Mouse (Mus musculus): ENCODE measurements around the gene Myzap. TPM values are rescaled to one million over a fixed set of nuclear protein-coding genes. Genes with fewer than 3 reads are reported as not detected.

Myzap gene
- total and polyA plus RNA-seq, 2 experiments from 2014 or later: 1.7 to 2.0 TPM

GRCm38 (mm10) chr9:71604914-71605635, 12.9 kb upstream of the Myzap start:
- ATAC-seq (no peak), DNase-seq (no peak)
- Histone ChIP-seq H3K36me3 (ENCODE audit: insufficient read depth) (no peaks in the 10 kb centered on the region), H3K4me3 (ENCODE audit: low read depth, low read length) (no peak overlapping the region), H3K4me1 (ENCODE audit: insufficient read depth) (no peaks in the 10 kb centered on the region), H3K9me3 (ENCODE audit: low read length) (no peaks in the 10 kb centered on the region), H3K4me2 (ENCODE audit: low read depth) (no peak overlapping the region), H3K27me3 (ENCODE audit: insufficient read depth, low read length) (no peaks in the 10 kb centered on the region), H3K27ac (ENCODE audit: low read depth, low read length) (no peak overlapping the region), H3K9ac (no peak overlapping the region)
- no peak for TF ChIP-seq CTCF (IDR thresholded peaks at IDR 0.05; ENCODE audit: low read depth)
- 38% methylated on average over 6 of the region's 6 CpGs for WGBS

DNA sequence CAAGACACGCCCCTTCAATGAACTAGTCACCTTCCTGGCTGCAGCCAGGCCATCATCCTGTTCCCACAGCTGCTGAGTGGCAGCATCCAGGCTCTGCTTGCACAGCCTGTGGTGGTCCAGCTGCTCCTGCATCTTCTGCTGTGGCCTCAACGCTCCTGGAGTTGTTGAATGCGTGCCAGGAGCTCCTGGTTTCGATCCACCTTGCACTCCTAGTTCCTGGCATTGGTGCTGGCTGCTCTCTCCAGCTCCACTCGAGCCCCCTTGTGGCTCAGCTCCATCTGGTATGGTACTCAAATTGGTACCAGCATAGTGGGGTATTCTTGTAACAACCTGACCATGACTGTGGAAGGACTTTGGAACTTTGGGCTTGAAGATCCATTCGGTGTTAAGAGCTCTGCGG, 7.7 kb upstream of the Myzap start:
- H3K36me3 ChIP-seq (ENCODE audit: insufficient read depth): no peaks in the 10 kb centered on the region
- no peak overlapping the region for H3K9ac ChIP-seq
- no peaks in the 10 kb centered on the region for H3K9me3 ChIP-seq (ENCODE audit: low read length)
- H3K27ac ChIP-seq (ENCODE audit: low read depth, low read length): no peak overlapping the region
- no peak overlapping the region for H3K4me2 ChIP-seq (ENCODE audit: low read depth)
- no peaks in the 10 kb centered on the region for H3K27me3 ChIP-seq (ENCODE audit: insufficient read depth, low read length)
- TF ChIP-seq CTCF (IDR thresholded peaks at IDR 0.05; ENCODE audit: low read depth): no peak
- WGBS: 71% methylated on average over 7 of the region's 7 CpGs
- ATAC-seq (no peak), DNase-seq (no peak)
- H3K4me3 ChIP-seq (ENCODE audit: low read depth, low read length): no peak overlapping the region
- H3K4me1 ChIP-seq (ENCODE audit: insufficient read depth): no peaks in the 10 kb centered on the region

GRCm38 (mm10) chr9:71596888-71597287, 4.7 kb upstream of the Myzap start:
- H3K4me3 ChIP-seq (ENCODE audit: low read depth, low read length): no peak overlapping the region
- DNase-seq (no peak), ATAC-seq (no peak)
- TF ChIP-seq CTCF (IDR thresholded peaks at IDR 0.05; ENCODE audit: low read depth): no peak
- no peak overlapping the region for H3K4me2 ChIP-seq (ENCODE audit: low read depth)
- H3K36me3 ChIP-seq (ENCODE audit: insufficient read depth): no peaks in the 10 kb centered on the region
- 83% methylated on average over 6 of the region's 6 CpGs for WGBS
- H3K9me3 ChIP-seq (ENCODE audit: low read length): no peaks in the 10 kb centered on the region
- no peak overlapping the region for H3K9ac ChIP-seq
- no peak overlapping the region for H3K27ac ChIP-seq (ENCODE audit: low read depth, low read length)
- no peaks in the 10 kb centered on the region for H3K27me3 ChIP-seq (ENCODE audit: insufficient read depth, low read length)
- H3K4me1 ChIP-seq (ENCODE audit: insufficient read depth): peaks cover 7% of the 10 kb centered on the region

DNA sequence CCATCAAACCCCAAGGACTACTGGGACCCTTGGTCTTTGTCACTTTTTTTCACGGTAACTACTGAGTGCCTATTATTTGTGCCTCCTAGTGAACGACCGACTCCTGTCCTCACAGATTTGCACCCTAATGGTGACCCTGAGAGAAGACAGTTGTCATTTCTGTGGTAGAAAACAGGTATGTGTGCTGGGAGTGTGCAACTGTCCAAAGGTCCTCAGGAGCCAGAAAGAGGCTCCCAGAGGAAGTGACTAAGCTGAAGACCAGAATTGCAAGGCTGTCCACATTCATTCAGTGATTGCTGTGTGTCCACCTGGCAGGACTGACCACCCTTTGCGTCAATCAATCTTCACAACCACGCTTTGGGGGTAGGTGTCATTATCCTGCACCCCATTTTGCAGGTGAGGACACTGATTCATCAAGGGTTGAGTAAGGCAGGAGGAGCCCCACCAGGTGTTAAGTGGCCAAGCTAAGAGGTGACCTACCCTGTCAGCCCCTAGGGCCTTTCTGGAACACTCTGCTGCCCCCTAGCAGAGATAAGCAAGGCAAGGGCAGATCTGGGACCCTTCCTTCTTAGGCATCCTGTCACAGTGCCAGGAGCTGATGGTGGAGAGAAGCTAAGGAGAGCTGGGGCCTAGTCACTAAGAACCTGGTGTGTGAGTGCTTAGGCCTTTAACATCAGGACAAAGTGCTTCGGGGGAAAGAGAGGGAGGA, 571 bp upstream of the Myzap start:
- no peak for TF ChIP-seq CTCF (IDR thresholded peaks at IDR 0.05; ENCODE audit: low read depth)

GRCm38 (mm10) chr9:71591106-71591505, 1.1 kb downstream of the Myzap start:
- Histone ChIP-seq H3K4me3 (ENCODE audit: low read depth, low read length) (no peak overlapping the region), H3K36me3 (ENCODE audit: insufficient read depth) (no peaks in the 10 kb centered on the region), H3K9me3 (ENCODE audit: low read length) (no peaks in the 10 kb centered on the region), H3K4me2 (ENCODE audit: low read depth) (no peak overlapping the region), H3K27me3 (ENCODE audit: insufficient read depth, low read length) (no peaks in the 10 kb centered on the region), H3K27ac (ENCODE audit: low read depth, low read length) (no peak overlapping the region), H3K4me1 (ENCODE audit: insufficient read depth) (peaks cover 7% of the 10 kb centered on the region), H3K9ac (no peak overlapping the region)
- DNase-seq (no peak), ATAC-seq (no peak)
- 79% methylated on average over 5 of the region's 5 CpGs for WGBS
- TF ChIP-seq CTCF (IDR thresholded peaks at IDR 0.05; ENCODE audit: low read depth): no peak

More for the DNA sequence above, 571 bp upstream of the Myzap start:
- Histone ChIP-seq H3K27me3 (ENCODE audit: insufficient read depth, low read length) (no peaks in the 10 kb centered on the region), H3K4me2 (ENCODE audit: low read depth) (peak overlapping the region; percentile 89), H3K4me3 (ENCODE audit: low read depth, low read length) (peak overlapping the region; percentile 54), H3K4me1 (ENCODE audit: insufficient read depth) (peaks cover 7% of the 10 kb centered on the region), H3K9me3 (ENCODE audit: low read length) (no peaks in the 10 kb centered on the region), H3K9ac (peak overlapping the region; percentile 59; the same call in 1 of the 2 replicates), H3K36me3 (ENCODE audit: insufficient read depth) (no peaks in the 10 kb centered on the region), H3K27ac (ENCODE audit: low read depth, low read length) (no peak overlapping the region)
- 33% methylated on average over 6 of the region's 6 CpGs for WGBS
- DNase-seq: no peak
- ATAC-seq: no peak

DNA sequence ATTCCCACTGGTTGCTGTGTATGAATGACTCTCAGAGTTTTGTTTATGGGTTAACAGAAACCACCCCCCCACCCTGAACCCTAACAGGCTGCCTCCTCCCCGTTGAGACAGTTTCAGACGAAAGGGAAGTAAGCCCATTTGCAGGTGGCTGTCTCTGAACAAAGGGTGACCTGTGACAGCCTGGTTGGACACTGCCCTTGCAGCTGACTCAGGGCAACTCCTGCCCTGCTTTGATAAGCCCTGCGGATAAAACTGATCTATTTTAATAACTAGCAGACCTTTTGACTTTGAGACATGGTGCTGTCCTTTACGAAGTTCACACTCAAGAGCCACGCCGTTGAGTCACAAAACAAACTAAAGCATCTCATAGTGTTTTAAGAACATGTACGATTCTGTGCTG, 2.4 kb downstream of the Myzap start:
- Histone ChIP-seq H3K27me3 (ENCODE audit: insufficient read depth, low read length) (no peaks in the 10 kb centered on the region), H3K27ac (ENCODE audit: low read depth, low read length) (no peak overlapping the region), H3K4me3 (ENCODE audit: low read depth, low read length) (no peak overlapping the region), H3K4me2 (ENCODE audit: low read depth) (no peak overlapping the region), H3K9me3 (ENCODE audit: low read length) (peaks cover 5% of the 10 kb centered on the region; the same call in 1 of the 2 replicates), H3K9ac (no peak overlapping the region), H3K4me1 (ENCODE audit: insufficient read depth) (peaks cover 7% of the 10 kb centered on the region), H3K36me3 (ENCODE audit: insufficient read depth) (no peaks in the 10 kb centered on the region)
- no peak for DNase-seq
- no peak for TF ChIP-seq CTCF (IDR thresholded peaks at IDR 0.05; ENCODE audit: low read depth)
- WGBS: 68% methylated on average over 7 of the region's 7 CpGs
- no peak for ATAC-seq

DNA sequence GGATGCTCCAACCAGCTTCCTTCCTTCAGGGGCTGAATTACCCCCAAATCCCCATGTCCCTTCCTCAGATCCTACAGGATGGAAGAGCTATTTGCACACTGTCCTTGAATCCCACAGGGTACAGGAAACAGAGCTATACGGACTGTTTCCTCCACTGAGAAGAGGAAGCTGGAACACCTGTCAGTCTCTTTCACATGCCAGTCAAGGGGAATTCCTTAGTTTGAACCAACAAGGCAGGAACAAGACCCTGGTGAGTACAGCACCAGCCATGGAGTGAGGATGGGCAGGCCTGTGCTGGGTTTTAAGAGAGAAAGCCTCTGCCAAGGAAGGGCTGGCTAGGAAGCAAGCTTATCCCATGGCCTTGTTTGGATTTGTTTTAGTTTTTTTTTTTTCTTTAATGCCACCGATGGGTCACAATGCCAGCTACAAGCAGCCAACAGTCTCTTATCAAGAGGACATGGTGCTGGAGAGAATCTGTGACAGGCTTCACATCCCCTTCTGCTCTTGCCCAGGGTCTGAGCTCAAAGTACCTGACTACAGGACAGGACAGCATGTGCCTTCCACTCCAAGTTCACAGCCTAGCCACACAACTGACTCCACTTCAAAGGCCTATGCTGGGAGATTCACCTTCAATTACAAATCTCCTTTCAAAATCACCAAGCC, 3.1 kb downstream of the Myzap start:
- Histone ChIP-seq H3K4me1 (ENCODE audit: insufficient read depth) (peaks cover 7% of the 10 kb centered on the region), H3K4me2 (ENCODE audit: low read depth) (no peak overlapping the region), H3K9me3 (ENCODE audit: low read length) (peaks cover 5% of the 10 kb centered on the region; the same call in 1 of the 2 replicates), H3K27ac (ENCODE audit: low read depth, low read length) (no peak overlapping the region), H3K36me3 (ENCODE audit: insufficient read depth) (no peaks in the 10 kb centered on the region), H3K27me3 (ENCODE audit: insufficient read depth, low read length) (no peaks in the 10 kb centered on the region), H3K4me3 (ENCODE audit: low read depth, low read length) (no peak overlapping the region), H3K9ac (no peak overlapping the region)
- no peak for TF ChIP-seq CTCF (IDR thresholded peaks at IDR 0.05; ENCODE audit: low read depth)
- DNase-seq (no peak), ATAC-seq (no peak)
- 74% methylated on average over 2 of the region's 2 CpGs for WGBS

Measured in forebrain, postnatal 0 days (tissue).